Mouse (Mus musculus) forebrain, embryonic 15.5 days (tissue): ENCODE results near the gene Galm. TPM values are rescaled to one million over a fixed set of nuclear protein-coding genes. Genes with fewer than 3 reads are reported as not detected.
"Not testable (repeated sequence)": the region's sequence is repeated elsewhere in the genome, so short reads cannot be mapped to it uniquely, and the experiment has no call there.

Experiments used
- ATAC-seq: fragments of 200-750 bp; cut with Nextera tagmentation; replicated peaks from 2 replicates; pipeline ENCODE4 v1.8.0; 2017; ENCODE audit warnings: mild to moderate bottlenecking, moderate TSS enrichment, moderate library complexity
- H3K27ac ChIP-seq: fragments of 300-500 bp; sonication (generic); replicated peaks from 2 replicates; pipeline ENCODE4 v1.5.1; 2015; ENCODE audit warnings: mild to moderate bottlenecking, inconsistent platforms
- H3K27me3 ChIP-seq: fragments of 300-500 bp; sonication (generic); 2 replicates; pipeline ENCODE4 v1.6.1; 2015; ENCODE audit warnings: inconsistent platforms
- H3K36me3 ChIP-seq: fragments of 300-500 bp; sonication (generic); 2 replicates; pipeline ENCODE4 v1.6.1; 2015; ENCODE audit warnings: mild to moderate bottlenecking, inconsistent platforms
- H3K4me1 ChIP-seq: fragments of 300-500 bp; sonication (generic); 2 replicates; pipeline ENCODE4 v1.6.1; 2015; ENCODE audit warnings: inconsistent platforms
- H3K4me2 ChIP-seq: fragments of 300-500 bp; sonication (generic); replicated peaks from 2 replicates; pipeline ENCODE4 v1.6.1; 2015; ENCODE audit warnings: mild to moderate bottlenecking, inconsistent platforms
- H3K4me3 ChIP-seq: fragments of 300-500 bp; sonication (generic); 2 replicates; pipeline ENCODE4 v1.5.1; 2015; ENCODE audit warnings: mild to moderate bottlenecking, inconsistent platforms
- H3K9ac ChIP-seq: fragments of 300-500 bp; sonication (generic); replicated peaks from 2 replicates; pipeline ENCODE4 v1.6.1; 2015; ENCODE audit warnings: mild to moderate bottlenecking, inconsistent platforms
- H3K9me3 ChIP-seq: fragments of 300-500 bp; sonication (generic); 2 replicates; pipeline ENCODE4 v1.6.1; 2016; ENCODE audit warnings: inconsistent platforms
- WGBS: fragments of 180-500 bp; shearing (Covaris S2); methylation state at CpG from one replicate; pipeline ENCODE4 v1.1.7; 2015; ENCODE audit warnings: mixed read lengths; 5-methylcytosine and 5-hydroxymethylcytosine counted together
- polyA plus RNA-seq: library from polyadenylated mRNA; unstranded; fragments of >200 nt; fragmentation: Nextera tagmentation; extraction: Ambion mirVana; gene quantifications from 2 replicates; pipeline ENCODE4 v1.2.1, GENCODE M21; 2015

Galm gene
- polyA plus RNA-seq, 1 experiment from 2014 or later = 2.0 TPM

GRCm38 (mm10) chr17:80170951-80171350 lies 43.7 kb downstream of the Galm start:
- Histone ChIP-seq H3K27ac (no peak overlapping the region), H3K4me3 (no peak overlapping the region), H3K9ac (no peak overlapping the region), H3K36me3 (no peaks in the 10 kb centered on the region), H3K4me2 (no peak overlapping the region), H3K4me1 (peaks cover 28% of the 10 kb centered on the region), H3K9me3 (no peaks in the 10 kb centered on the region), H3K27me3 (no peaks in the 10 kb centered on the region)
- 88% methylated on average over 7 of the region's 7 CpGs for WGBS
- ATAC-seq = no peak

DNA sequence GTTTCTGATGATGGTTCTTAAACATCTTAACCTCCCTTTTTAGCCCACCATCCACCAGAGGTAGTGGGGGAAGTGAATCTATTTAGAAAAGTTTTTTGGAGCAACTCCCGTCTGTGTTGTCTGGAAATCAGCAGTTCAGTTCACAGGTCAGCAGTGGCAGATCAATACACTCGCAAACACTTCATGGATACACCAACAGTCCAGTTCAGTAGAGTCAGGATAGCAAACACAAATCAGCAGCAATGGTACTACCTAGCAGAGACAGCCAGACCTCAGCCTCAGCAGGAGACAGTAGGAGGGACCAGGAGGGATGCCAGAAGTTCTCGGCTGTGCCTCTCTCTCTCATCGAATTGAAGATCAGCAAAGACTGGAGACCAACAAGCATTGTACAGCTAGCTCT lies 44.7 kb downstream of the Galm start:
- H3K4me2 ChIP-seq = no peak overlapping the region
- 85% methylated on average over 4 of the region's 4 CpGs for WGBS

DNA sequence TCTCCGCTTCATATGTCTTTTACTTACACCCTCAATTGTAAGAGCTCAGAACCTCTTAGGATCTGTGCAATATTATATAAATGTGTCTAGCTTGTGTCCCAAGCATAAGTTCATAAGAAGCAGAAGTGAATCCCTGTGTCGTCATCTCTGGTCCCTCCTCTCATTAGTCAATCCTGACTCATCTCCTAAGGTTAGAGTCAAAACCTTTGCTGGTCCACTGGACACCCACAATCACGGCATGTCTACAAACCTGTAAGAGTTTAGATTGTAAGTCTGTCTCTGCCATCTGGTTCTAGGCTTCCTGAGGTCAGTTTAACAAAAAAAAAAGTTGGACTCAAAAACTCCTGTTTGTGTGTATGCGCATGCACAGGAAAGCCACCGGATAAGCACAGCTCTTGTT lies 45.5 kb downstream of the Galm start:
- ATAC-seq = no peak
- H3K4me1 ChIP-seq = peaks cover 15% of the 10 kb centered on the region

More for the DNA sequence above, 44.7 kb downstream of the Galm start:
- Histone ChIP-seq H3K27me3 (no peaks in the 10 kb centered on the region), H3K4me3 (no peak overlapping the region), H3K4me1 (peaks cover 21% of the 10 kb centered on the region), H3K9me3 (no peaks in the 10 kb centered on the region), H3K27ac (no peak overlapping the region), H3K36me3 (no peaks in the 10 kb centered on the region), H3K9ac (no peak overlapping the region)
- no peak for ATAC-seq

GRCm38 (mm10) chr17:80173708-80174107 lies 46.4 kb downstream of the Galm start:
- Histone ChIP-seq H3K4me2 (no peak overlapping the region), H3K27me3 (no peaks in the 10 kb centered on the region), H3K36me3 (no peaks in the 10 kb centered on the region), H3K9me3 (no peaks in the 10 kb centered on the region), H3K27ac (no peak overlapping the region), H3K9ac (no peak overlapping the region), H3K4me1 (peaks cover 6% of the 10 kb centered on the region), H3K4me3 (no peak overlapping the region)
- WGBS = 91% methylated on average over 2 of the region's 2 CpGs
- ATAC-seq = no peak

More for the DNA sequence above, 45.5 kb downstream of the Galm start:
- H3K9ac ChIP-seq = no peak overlapping the region
- 95% methylated on average over 5 of the region's 5 CpGs for WGBS
- no peak overlapping the region for H3K27ac ChIP-seq
- no peaks in the 10 kb centered on the region for H3K27me3 ChIP-seq
- H3K4me2 ChIP-seq = no peak overlapping the region
- no peaks in the 10 kb centered on the region for H3K9me3 ChIP-seq
- H3K4me3 ChIP-seq = no peak overlapping the region
- no peaks in the 10 kb centered on the region for H3K36me3 ChIP-seq

- H3K9ac ChIP-seq = no peak overlapping the region
- no peaks in the 10 kb centered on the region for H3K9me3 ChIP-seq
- 79% methylated on average over 3 of the region's 3 CpGs for WGBS
- no peak overlapping the region for H3K4me2 ChIP-seq
- H3K36me3 ChIP-seq = no peaks in the 10 kb centered on the region
- no peaks in the 10 kb centered on the region for H3K27me3 ChIP-seq
- H3K27ac ChIP-seq = no peak overlapping the region
- no peak overlapping the region for H3K4me3 ChIP-seq
- ATAC-seq = no peak
- H3K4me1 ChIP-seq = peaks cover 1% of the 10 kb centered on the region
These were observed 46.9 kb downstream of the Galm start for GRCm38 (mm10) chr17:80174146-80174545.

GRCm38 (mm10) chr17:80174699-80175385 lies 47.6 kb downstream of the Galm start:
- H3K4me2 ChIP-seq = no peak overlapping the region
- WGBS = 83% methylated on average over 19 of the region's 19 CpGs
- H3K9me3 ChIP-seq = no peaks in the 10 kb centered on the region
- H3K27me3 ChIP-seq = no peaks in the 10 kb centered on the region
- H3K4me3 ChIP-seq = no peak overlapping the region
- no peaks in the 10 kb centered on the region for H3K4me1 ChIP-seq
- no peak overlapping the region for H3K9ac ChIP-seq
- H3K36me3 ChIP-seq = no peaks in the 10 kb centered on the region
- H3K27ac ChIP-seq = no peak overlapping the region
- no peak; the same call in 1 of the 2 replicates for ATAC-seq

DNA sequence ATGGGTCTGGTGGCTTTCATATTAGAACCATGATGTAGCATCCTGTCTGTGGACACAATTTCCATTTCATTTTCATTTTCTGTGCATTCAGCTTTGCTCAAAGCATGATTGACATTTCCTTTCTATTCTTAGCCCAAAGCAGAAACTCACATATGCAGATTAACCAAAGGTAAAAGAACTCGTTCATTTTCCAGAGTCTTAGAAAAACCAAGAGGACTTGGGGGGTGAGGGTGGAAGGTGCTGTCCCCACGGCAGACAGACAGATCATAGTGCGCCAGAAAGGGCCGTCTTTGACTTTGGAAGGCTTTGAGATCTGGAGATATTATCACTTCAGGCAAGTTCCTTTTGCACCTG lies 48.1 kb downstream of the Galm start:
- Histone ChIP-seq H3K9ac (no peak overlapping the region), H3K4me1 (no peaks in the 10 kb centered on the region), H3K27ac (no peak overlapping the region), H3K36me3 (no peaks in the 10 kb centered on the region), H3K27me3 (no peaks in the 10 kb centered on the region), H3K9me3 (no peaks in the 10 kb centered on the region), H3K4me3 (no peak overlapping the region), H3K4me2 (no peak overlapping the region)
- WGBS = 66% methylated on average over 4 of the region's 4 CpGs
- no peak for ATAC-seq

- ATAC-seq = no peak
- Histone ChIP-seq H3K4me2 (no peak overlapping the region), H3K4me3 (no peak overlapping the region), H3K27me3 (no peaks in the 10 kb centered on the region), H3K9me3 (no peaks in the 10 kb centered on the region), H3K27ac (no peak overlapping the region), H3K9ac (no peak overlapping the region), H3K4me1 (no peaks in the 10 kb centered on the region), H3K36me3 (no peaks in the 10 kb centered on the region)
- 94% methylated on average over 3 of the region's 3 CpGs for WGBS
These were observed 48.7 kb downstream of the Galm start for GRCm38 (mm10) chr17:80175966-80176365.

DNA sequence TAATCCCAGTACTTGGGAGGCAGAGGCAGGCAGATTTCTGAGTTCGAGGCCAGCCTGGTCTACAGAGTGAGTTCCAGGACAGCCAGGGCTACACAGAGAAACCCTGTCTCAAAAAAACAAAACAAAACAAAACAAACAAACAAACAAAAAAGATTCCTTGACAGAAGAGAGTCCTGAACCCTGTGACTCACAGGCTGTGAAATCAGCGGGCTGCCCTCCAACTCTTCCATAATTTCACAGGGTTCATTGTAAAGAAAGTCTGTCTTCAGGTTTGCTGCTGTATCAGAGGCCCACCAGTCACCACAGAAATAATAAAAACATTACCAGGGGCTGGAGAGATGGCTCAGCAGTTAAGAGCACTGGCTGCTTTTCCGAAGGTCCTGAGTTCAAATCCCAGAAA lies 51.6 kb downstream of the Galm start:
- over 99% methylated on average over 3 of the region's 3 CpGs for WGBS
- not testable (repeated sequence) for H3K4me1 ChIP-seq, H3K9me3 ChIP-seq, H3K36me3 ChIP-seq, H3K4me3 ChIP-seq, H3K27ac ChIP-seq, H3K4me2 ChIP-seq, H3K9ac ChIP-seq, ATAC-seq, H3K27me3 ChIP-seq

DNA sequence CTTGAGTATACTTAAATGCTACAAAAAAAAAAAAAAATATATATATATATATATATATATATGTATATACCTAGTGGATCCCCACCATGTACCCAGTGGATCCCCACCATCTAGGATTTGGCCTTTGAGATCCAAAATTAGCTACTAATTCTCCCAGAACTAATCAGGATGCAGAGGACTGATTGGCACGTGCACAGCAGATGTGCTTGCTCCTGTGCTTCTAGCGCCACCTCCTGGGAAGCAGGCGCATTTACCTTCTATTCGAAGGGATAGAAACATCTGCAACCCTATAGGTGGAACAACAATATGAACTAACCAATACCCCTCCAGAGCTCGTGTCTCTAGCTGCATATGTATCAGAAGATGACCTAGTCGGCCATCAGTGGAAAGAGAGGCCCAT lies 52.7 kb downstream of the Galm start:
- peak; percentile 91 for ATAC-seq

DNA sequence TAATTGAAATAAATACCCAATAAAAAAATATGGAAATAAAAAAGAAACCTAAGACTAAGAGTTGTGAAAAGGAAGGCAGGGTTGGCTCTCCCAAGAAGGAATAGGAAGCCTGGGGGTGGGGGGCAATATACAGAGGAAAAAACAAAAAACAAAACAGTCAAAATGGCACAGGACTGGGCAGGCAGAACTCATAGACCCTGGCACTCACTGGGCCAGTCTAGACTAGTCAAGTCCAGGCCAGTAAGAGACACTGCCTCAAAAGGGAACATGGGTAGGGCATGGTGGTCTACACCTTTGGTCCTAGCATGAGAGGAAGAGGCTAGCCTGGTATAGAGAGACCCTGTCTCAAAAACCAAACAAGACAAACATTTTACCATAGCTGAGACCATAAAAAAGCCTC lies 53.2 kb downstream of the Galm start:
- H3K27ac ChIP-seq = no peak overlapping the region
- H3K4me1 ChIP-seq = no peaks in the 10 kb centered on the region
- H3K4me3 ChIP-seq = no peak overlapping the region
- H3K9me3 ChIP-seq = no peaks in the 10 kb centered on the region
- no peaks in the 10 kb centered on the region for H3K27me3 ChIP-seq
- H3K36me3 ChIP-seq = no peaks in the 10 kb centered on the region
- H3K4me2 ChIP-seq = no peak overlapping the region
- no peak overlapping the region for H3K9ac ChIP-seq
- ATAC-seq = peak; percentile 44; the same call in 1 of the 2 replicates

More for the DNA sequence above, 52.7 kb downstream of the Galm start:
- H3K9me3 ChIP-seq = no peaks in the 10 kb centered on the region
- H3K4me2 ChIP-seq = no peak overlapping the region
- no peak overlapping the region for H3K4me3 ChIP-seq
- no peaks in the 10 kb centered on the region for H3K4me1 ChIP-seq
- H3K36me3 ChIP-seq = no peaks in the 10 kb centered on the region
- WGBS = under 1% methylated on average over 6 of the region's 6 CpGs
- no peak overlapping the region for H3K27ac ChIP-seq
- H3K9ac ChIP-seq = no peak overlapping the region
- H3K27me3 ChIP-seq = no peaks in the 10 kb centered on the region

- Histone ChIP-seq H3K36me3 (no peaks in the 10 kb centered on the region), H3K9me3 (no peaks in the 10 kb centered on the region), H3K4me1 (no peaks in the 10 kb centered on the region), H3K27me3 (no peaks in the 10 kb centered on the region), H3K4me2 (no peak overlapping the region), H3K27ac (no peak overlapping the region), H3K9ac (no peak overlapping the region), H3K4me3 (no peak overlapping the region)
- 86% methylated on average over 9 of the region's 10 CpGs for WGBS
- ATAC-seq = no peak
These were observed 56.3 kb downstream of the Galm start for GRCm38 (mm10) chr17:80183615-80184014.

GRCm38 (mm10) chr17:80193075-80193474 lies 65.8 kb downstream of the Galm start:
- no peak overlapping the region for H3K4me3 ChIP-seq
- no peaks in the 10 kb centered on the region for H3K27me3 ChIP-seq
- no peak for ATAC-seq

More at GRCm38 (mm10) chr17:80193075-80193474, 65.8 kb downstream of the Galm start:
- Histone ChIP-seq H3K9me3 (no peaks in the 10 kb centered on the region), H3K4me1 (no peaks in the 10 kb centered on the region), H3K27ac (no peak overlapping the region), H3K9ac (no peak overlapping the region), H3K4me2 (no peak overlapping the region), H3K36me3 (peaks cover 34% of the 10 kb centered on the region)
- WGBS = 73% methylated on average over 5 of the region's 5 CpGs
